12 mouse cellular contexts compared by ENCODE assay signal in genomic region chr9:87071566-87071965, GRCm38 (mm10). TPM values are rescaled to one million over a fixed set of nuclear protein-coding genes. Genes with fewer than 3 reads are reported as not detected.
A peak's percentile ranks its signal among the peaks of the same experiment; 100 is the strongest.
DNase-seq lines count a peak whose midpoint lies in the region; TF ChIP-seq lines count a peak whose summit lies in the region.
"Not testable (repeated sequence)": the region's sequence is repeated elsewhere in the genome, so short reads cannot be mapped to it uniquely, and the experiment has no call there.
"Had no signal": no experiment of that assay in that cellular context is flagged by ENCODE, and none has a peak within 500 bp of the region (broad histone marks: within the 10 kb centered on the region; RNA-seq: fewer than 3 reads in every experiment).

No protein-coding gene starts in this region.

- not testable (repeated sequence) for TF ChIP-seq POLR2A in MEL (IDR thresholded peaks at IDR 0.05; ENCODE audit: control insufficient read depth in 1 of 2, insufficient read depth in 1 of 2, low read depth in 1 of 2, low read length in 2 of 2, poor library complexity in 1 of 2)

- not testable (repeated sequence) for H3K9me3 ChIP-seq in MEL (replicated peaks; ENCODE audit: insufficient read depth, low read length)

- not testable (repeated sequence) for TF ChIP-seq EP300 in MEL (IDR thresholded peaks at IDR 0.05; ENCODE audit: low read depth in 1 of 2, low read length in 2 of 2)

- H3K27ac ChIP-seq in MEL (ENCODE audit: control insufficient read depth, low read depth, low read length) = not testable (repeated sequence)

- not testable (repeated sequence) for H3K9ac ChIP-seq in MEL (ENCODE audit: control insufficient read depth, low read depth, low read length, poor library complexity, severe bottlenecking)

- H3K27me3 ChIP-seq in MEL (ENCODE audit: control insufficient read depth in 1 of 2, insufficient read depth in 2 of 2, low read length in 2 of 2); splenic B cell, adult 2 months (ENCODE audit: control insufficient read depth, insufficient read depth, low read length, poor library complexity, severe bottlenecking): not testable (repeated sequence)

- TF ChIP-seq RAD21 in MEL (IDR thresholded peaks at IDR 0.05; ENCODE audit: low read depth, low read length) = not testable (repeated sequence)

- not testable (repeated sequence) for H3K79me2 ChIP-seq in MEL (ENCODE audit: control insufficient read depth, insufficient read depth, low read length, poor library complexity)

- H3K36me3 ChIP-seq in MEL (ENCODE audit: control insufficient read depth in 1 of 2, insufficient read depth in 2 of 2, low read length in 2 of 2); splenic B cell, adult 2 months (ENCODE audit: control insufficient read depth, insufficient read depth, low read length, poor library complexity, severe bottlenecking): not testable (repeated sequence)

- DNase-seq in B cell, adult 2 months = peak; percentile 61 to 69
- DNase-seq in MEL (ENCODE audit: low read depth, low spot score) = peak; percentile 11
- peak; percentile 35 to 54 for DNase-seq in spleen, postnatal 36 days (ENCODE audit: low spot score in 2 of 2)
- DNase-seq in splenic B cell, adult 2 months (ENCODE audit: low read depth, low spot score) = peak; percentile 46

- not testable (repeated sequence) for H3K4me1 ChIP-seq in MEL (ENCODE audit: control insufficient read depth in 1 of 2, insufficient read depth in 2 of 2, low read length in 2 of 2)

- not testable (repeated sequence) for TF ChIP-seq CTCF in MEL (IDR thresholded peaks at IDR 0.05 in 2 of 3, conservative IDR thresholded peaks at IDR 0.05 in 1 of 3; ENCODE audit: control insufficient read depth in 1 of 3, insufficient read depth in 1 of 3, low read depth in 2 of 3, low read length in 3 of 3, poor library complexity in 1 of 3, severe bottlenecking in 1 of 3)

- H3K4me3 ChIP-seq in MEL (ENCODE audit: control insufficient read depth in 1 of 2, insufficient read depth in 1 of 2, low read depth in 2 of 2, low read length in 2 of 2) = not testable (repeated sequence)

RNA-seq across cellular contexts. Expression of gene Cyb5r4, which starts 49.8 kb away (rescaled TPM):
- total RNA-seq in MEL (2012; rRNA removed) = 30.3 and 31.4 TPM in 2 replicates
- polyA plus RNA-seq in MEL (2012; ENCODE audit: insufficient read depth in 1 of 2, insufficient read length in 2 of 2, low read depth in 1 of 2, low replicate concordance in 2 of 2, missing spikeins in 1 of 2) = 10 to 100 TPM in 1 of 2 experiments, not detected in 1; 37.2 TPM

RNA-seq across cellular contexts. Expression of gene Ripply2, which starts 56.2 kb away (rescaled TPM):
- not detected in 2 replicates for total RNA-seq in MEL (2012; rRNA removed)
- not detected for polyA plus RNA-seq in MEL (2012; ENCODE audit: insufficient read depth in 1 of 2, insufficient read length in 2 of 2, low read depth in 1 of 2, low replicate concordance in 2 of 2, missing spikeins in 1 of 2)
- total RNA-seq: adrenal gland, postnatal 14 days; CH12.LX; ES-E14; G1E had no signal
- polyA plus RNA-seq: activated CD4-positive, CD25-positive, alpha-beta regulatory T cell, adult 4 months; C2C12; CD4-positive, CD25-positive, alpha-beta regulatory T cell, adult 4 months; G1E; Patski had no signal

Comparison
In these comparisons a context has a peak if more than half of its experiments do, and no peak if none do; other contexts are left out.
1. DNase-seq: peak in every context shown above with its lines; median percentile 65 in B cell, adult 2 months; 46 in splenic B cell, adult 2 months; 44 in spleen, postnatal 36 days; 11 in MEL.